Mouse (Mus musculus) hindbrain, postnatal 0 days (tissue): ENCODE measurements around the gene Baz2b. TPM values are rescaled to one million over a fixed set of nuclear protein-coding genes. Genes with fewer than 3 reads are reported as not detected.

Source experiments
- ATAC-seq: fragments of 200-750 bp; cut with Nextera tagmentation; 2 replicates; pipeline ENCODE4 v1.8.0; 2017; ENCODE audit warnings: mild to moderate bottlenecking, moderate TSS enrichment, moderate library complexity
- DNase-seq: peaks from one replicate; pipeline ENCODE4 v3.0.0-alpha.2; 2015; ENCODE audit warnings: low spot score
- H3K27ac ChIP-seq: fragments of 300-500 bp; sonication (generic); 2 replicates; pipeline ENCODE4 v1.5.1; 2014; ENCODE audit warnings: mild to moderate bottlenecking
- H3K27me3 ChIP-seq: fragments of 300-500 bp; sonication (generic); 2 replicates; pipeline ENCODE4 v1.6.1; 2014; ENCODE audit warnings: low read length, mixed read lengths; ENCODE audit not compliant: insufficient read depth
- H3K36me3 ChIP-seq: fragments of 300-500 bp; sonication (generic); 2 replicates; pipeline ENCODE4 v1.6.1; 2014; ENCODE audit warnings: low read length, mixed read lengths; ENCODE audit not compliant: insufficient read depth
- H3K4me1 ChIP-seq: fragments of 300-500 bp; sonication (generic); 2 replicates; pipeline ENCODE4 v1.6.1; 2014; ENCODE audit warnings: antibody characterized with exemption, low read length, mixed read lengths; ENCODE audit not compliant: insufficient read depth
- H3K4me2 ChIP-seq: fragments of 300-500 bp; sonication (generic); 2 replicates; pipeline ENCODE4 v1.6.1; 2014; ENCODE audit warnings: low read depth, mild to moderate bottlenecking, low read length, moderate library complexity, mixed read lengths
- H3K4me3 ChIP-seq: fragments of 300-500 bp; sonication (generic); 2 replicates; pipeline ENCODE4 v1.5.1; 2014; ENCODE audit warnings: low read length
- H3K9ac ChIP-seq: fragments of 300-500 bp; sonication (generic); replicated peaks from 2 replicates; pipeline ENCODE4 v1.6.1; 2014; ENCODE audit warnings: mild to moderate bottlenecking, low read length, moderate library complexity, mixed read lengths
- H3K9me3 ChIP-seq: fragments of 300-500 bp; sonication (generic); 2 replicates; pipeline ENCODE4 v1.6.1; 2016; ENCODE audit warnings: low read length, mixed read lengths
- CTCF ChIP-seq: IDR thresholded peaks from 2 replicates; pipeline ENCODE4 v1.5.1; 2016; ENCODE audit warnings: antibody characterized with exemption, control low read depth, low read depth
- WGBS: fragments of 180-500 bp; shearing (Covaris S2); extraction: QIAGEN DNeasy Blood & Tissue Kit; methylation state at CpG from one replicate; pipeline ENCODE4 v1.1.7; 2014; 5-methylcytosine and 5-hydroxymethylcytosine counted together
- polyA plus RNA-seq: library from polyadenylated mRNA; unstranded; fragments of >200 nt; fragmentation: Nextera tagmentation; extraction: Ambion mirVana; gene quantifications from 2 replicates; pipeline ENCODE4 v1.2.1, GENCODE M21; 2015
- total RNA-seq: library from RNA; depleted of rRNA; stranded (reverse); fragments of >200 nt; gene quantifications from 2 replicates; pipeline ENCODE4 v1.2.3, GENCODE M21; 2014

The Baz2b gene
- total and polyA plus RNA-seq, 2 experiments from 2014 or later = 62.3 to 71.3 TPM

DNA sequence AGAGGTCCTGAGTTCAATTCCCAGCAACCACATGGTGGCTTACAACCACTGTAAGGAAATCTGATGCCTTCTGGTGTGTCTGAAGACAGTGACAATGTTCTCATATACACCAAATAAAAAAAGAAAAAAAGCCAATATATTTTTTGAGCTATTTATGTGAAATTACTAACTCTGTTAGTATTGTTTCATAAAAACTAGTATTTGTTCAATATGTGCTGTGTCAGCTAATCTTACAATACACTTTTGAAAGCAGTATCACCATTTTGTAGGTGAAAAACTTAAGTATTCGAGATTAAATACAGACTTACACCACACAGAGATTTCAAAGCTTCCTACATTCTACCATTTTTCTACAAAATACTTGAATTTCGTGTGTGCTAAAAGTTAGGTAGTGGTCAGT lies 5.0 kb upstream of the Baz2b start:
- DNase-seq (no peak), ATAC-seq (no peak)
- no peak overlapping the region for H3K4me2 ChIP-seq
- no peaks in the 10 kb centered on the region for H3K9me3 ChIP-seq
- TF ChIP-seq CTCF = no peak
- H3K4me3 ChIP-seq = no peak overlapping the region
- peaks cover 16% of the 10 kb centered on the region; the same call in 1 of the 2 replicates for H3K4me1 ChIP-seq
- H3K36me3 ChIP-seq = no peaks in the 10 kb centered on the region
- no peaks in the 10 kb centered on the region for H3K27me3 ChIP-seq
- WGBS = 96% methylated on average over 2 of the region's 2 CpGs
- no peak overlapping the region for H3K9ac ChIP-seq
- no peak overlapping the region for H3K27ac ChIP-seq

DNA sequence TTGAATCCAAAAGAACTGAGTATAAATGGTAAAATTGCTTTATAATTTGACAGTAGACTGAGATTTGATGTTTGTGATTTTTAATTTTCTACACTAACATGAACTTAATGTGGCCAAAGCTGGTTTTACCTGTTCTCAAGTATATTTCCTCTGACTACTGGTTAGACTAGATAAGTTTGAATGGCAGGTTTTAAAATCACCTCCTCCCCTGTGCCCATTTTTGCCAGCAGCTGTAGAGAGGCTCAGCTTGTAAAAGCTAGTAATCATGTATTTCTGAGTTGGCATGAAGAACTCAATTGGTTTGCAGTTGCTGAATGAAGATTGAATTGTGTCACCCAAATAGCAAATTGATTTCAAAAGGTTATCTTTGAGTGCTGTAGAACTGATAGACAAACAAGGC lies 2.8 kb upstream of the Baz2b start:
- no peak for TF ChIP-seq CTCF
- Histone ChIP-seq H3K4me2 (no peak overlapping the region), H3K9me3 (no peaks in the 10 kb centered on the region), H3K9ac (no peak overlapping the region), H3K4me1 (peaks cover 24% of the 10 kb centered on the region; the same call in 1 of the 2 replicates), H3K36me3 (no peaks in the 10 kb centered on the region), H3K4me3 (no peak overlapping the region), H3K27me3 (no peaks in the 10 kb centered on the region), H3K27ac (no peak overlapping the region)
- DNase-seq (no peak), ATAC-seq (no peak)

DNA sequence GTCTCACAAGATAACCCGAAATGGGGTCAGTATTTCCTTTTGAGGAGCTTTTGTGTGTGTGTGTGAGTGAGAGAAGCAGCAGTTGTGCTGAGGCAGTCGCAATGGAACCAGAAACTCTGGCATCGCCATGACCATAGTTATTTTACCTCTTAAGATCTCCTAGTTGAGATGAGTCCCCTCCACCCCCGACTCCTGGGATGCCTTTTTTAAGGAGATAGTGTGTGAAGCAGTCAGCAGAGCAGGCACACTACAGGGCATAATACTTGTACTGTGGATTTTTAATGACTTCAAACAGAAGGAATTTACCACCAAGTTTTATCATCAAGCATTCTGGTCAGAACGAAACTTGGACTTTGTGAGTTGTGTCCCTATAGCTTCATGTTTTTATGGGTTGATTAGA lies 1.2 kb upstream of the Baz2b start:
- 18% methylated on average over 5 of the region's 5 CpGs for WGBS
- Histone ChIP-seq H3K27me3 (no peaks in the 10 kb centered on the region), H3K9ac (peak overlapping the region; percentile 97), H3K4me3 (peak overlapping the region; percentile 88), H3K4me1 (peaks cover 24% of the 10 kb centered on the region; the same call in 1 of the 2 replicates), H3K4me2 (peak overlapping the region; percentile 80), H3K9me3 (no peaks in the 10 kb centered on the region), H3K36me3 (no peaks in the 10 kb centered on the region), H3K27ac (no peak overlapping the region)
- TF ChIP-seq CTCF = no peak
- DNase-seq = peak; percentile 5
- ATAC-seq = no peak

DNA sequence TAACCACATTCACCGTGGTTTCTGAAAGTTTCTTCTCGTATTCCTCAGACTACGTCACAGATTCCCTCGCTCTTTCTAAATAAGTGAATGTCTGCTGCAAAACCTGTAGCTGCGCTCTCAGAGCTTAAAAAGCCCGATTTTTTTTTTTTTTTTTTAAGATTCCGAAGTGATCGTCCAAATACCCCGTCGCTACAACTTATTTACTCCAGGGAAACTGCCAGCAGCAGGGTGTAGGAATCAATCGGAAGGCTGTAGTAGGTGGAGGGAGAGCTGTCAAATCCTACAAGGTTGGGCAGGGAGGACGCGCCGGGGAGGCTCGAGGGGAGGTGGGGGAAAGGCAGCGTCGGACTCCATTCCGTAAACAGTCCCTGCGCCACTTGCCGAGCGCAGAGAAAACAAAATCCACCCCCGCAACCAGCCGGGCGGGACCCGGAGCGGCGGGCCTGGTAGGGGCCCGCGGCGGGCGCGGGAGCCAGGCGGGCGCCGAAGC lies 472 bp downstream of the Baz2b start:
- H3K27ac ChIP-seq = peak overlapping the region; percentile 92
- under 1% methylated on average over 33 of the region's 35 CpGs for WGBS
- H3K27me3 ChIP-seq = no peaks in the 10 kb centered on the region
- H3K9me3 ChIP-seq = no peaks in the 10 kb centered on the region
- peaks cover 24% of the 10 kb centered on the region; the same call in 1 of the 2 replicates for H3K4me1 ChIP-seq
- no peaks in the 10 kb centered on the region for H3K36me3 ChIP-seq
- DNase-seq = peak; percentile 60
- peak overlapping the region; percentile 88 for H3K4me3 ChIP-seq
- TF ChIP-seq CTCF = no peak; the same call in 1 of the 2 replicates
- no peak for ATAC-seq
- peak overlapping the region; percentile 97 for H3K9ac ChIP-seq
- peak overlapping the region; percentile 80 for H3K4me2 ChIP-seq

DNA sequence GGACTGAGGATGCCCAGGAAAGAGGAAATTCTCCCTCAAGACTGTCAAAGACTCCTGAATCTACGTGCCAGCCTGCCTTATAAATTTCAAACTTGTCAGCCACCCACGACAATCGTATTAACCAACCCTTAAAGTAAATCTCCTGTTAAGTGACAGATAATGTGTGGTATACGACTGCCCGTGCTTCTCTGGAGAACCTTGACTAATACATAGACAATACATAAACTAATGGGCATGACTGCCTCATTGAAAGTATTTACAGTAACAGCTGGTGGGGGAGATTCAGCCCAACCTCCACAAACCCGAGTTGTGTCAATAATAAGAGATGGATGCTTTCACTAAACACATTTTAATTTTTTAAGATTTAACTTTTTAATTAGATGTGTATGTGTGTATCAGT lies 3.8 kb downstream of the Baz2b start:
- Histone ChIP-seq H3K9me3 (no peaks in the 10 kb centered on the region), H3K36me3 (no peaks in the 10 kb centered on the region), H3K4me1 (0 out of 2 replicates have a peak, but pooled peaks cover 9% of the 10 kb centered on the region), H3K9ac (no peak overlapping the region), H3K4me3 (no peak overlapping the region), H3K27ac (no peak overlapping the region), H3K4me2 (no peak overlapping the region), H3K27me3 (no peaks in the 10 kb centered on the region)
- ATAC-seq (no peak), DNase-seq (no peak)
- no peak for TF ChIP-seq CTCF
- 35% methylated on average over 6 of the region's 6 CpGs for WGBS

DNA sequence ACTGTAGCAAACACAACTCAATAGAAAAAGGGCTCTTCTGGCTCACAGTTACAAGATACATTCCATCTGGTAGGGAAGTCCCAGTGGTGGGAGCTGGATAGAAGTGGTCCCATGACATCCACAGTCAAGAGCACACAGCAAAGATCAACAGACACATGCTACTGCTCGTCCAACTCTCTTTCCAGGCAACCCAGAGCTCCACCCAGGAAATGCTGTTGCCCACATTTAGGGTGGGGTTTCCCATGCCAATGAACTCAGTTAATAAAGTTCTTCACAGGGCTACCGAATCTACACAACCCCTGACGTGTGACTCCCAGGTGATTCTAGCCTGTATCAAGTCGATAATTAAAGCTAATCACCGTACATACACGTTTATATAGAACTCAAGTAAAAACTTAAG lies 5.5 kb downstream of the Baz2b start:
- Histone ChIP-seq H3K4me2 (no peak overlapping the region), H3K9ac (no peak overlapping the region), H3K27ac (no peak overlapping the region), H3K27me3 (no peaks in the 10 kb centered on the region), H3K4me3 (no peak overlapping the region), H3K4me1 (0 out of 2 replicates have a peak, but pooled peaks cover 9% of the 10 kb centered on the region), H3K36me3 (no peaks in the 10 kb centered on the region), H3K9me3 (no peaks in the 10 kb centered on the region)
- no peak for TF ChIP-seq CTCF
- ATAC-seq (no peak), DNase-seq (no peak)
- 93% methylated on average over 6 of the region's 6 CpGs for WGBS

DNA sequence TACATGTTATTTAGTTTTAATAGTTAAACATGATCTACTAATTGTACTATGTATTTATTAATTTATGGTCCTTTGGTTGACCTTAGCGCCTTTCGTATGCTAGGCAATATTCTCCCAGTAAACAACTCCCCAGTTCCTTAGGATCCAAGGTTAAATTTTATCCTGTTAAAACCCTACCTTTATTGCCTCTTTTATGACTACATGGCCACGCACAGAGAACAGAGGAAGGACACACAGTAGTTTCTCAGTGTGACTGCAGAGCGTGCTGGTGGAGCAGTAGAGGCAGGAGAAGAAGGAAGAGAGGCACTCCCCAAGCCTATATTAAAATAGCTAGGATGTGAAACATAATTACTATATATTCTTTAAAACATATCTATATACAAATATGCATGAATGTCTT lies 5.9 kb downstream of the Baz2b start:
- H3K36me3 ChIP-seq = no peaks in the 10 kb centered on the region
- no peak for ATAC-seq

More for the DNA sequence above, 5.9 kb downstream of the Baz2b start:
- Histone ChIP-seq H3K27ac (no peak overlapping the region), H3K4me1 (0 out of 2 replicates have a peak, but pooled peaks cover 9% of the 10 kb centered on the region), H3K9me3 (no peaks in the 10 kb centered on the region), H3K4me3 (no peak overlapping the region), H3K4me2 (no peak overlapping the region), H3K9ac (no peak overlapping the region), H3K27me3 (no peaks in the 10 kb centered on the region)
- DNase-seq = no peak
- WGBS = 98% methylated on average over 4 of the region's 4 CpGs
- TF ChIP-seq CTCF = no peak
